Mouse (Mus musculus) CH12.LX (cell line): Measurements from ENCODE around the gene Bcorl1. TPM values are rescaled to one million over a fixed set of nuclear protein-coding genes. Genes with fewer than 3 reads are reported as not detected.

Experiments used
- DNase-seq: peaks from one replicate; pipeline ENCODE4 v3.0.0-alpha.2; 2013; ENCODE audit errors: extremely low read depth
- H3K27ac ChIP-seq: 2 replicates; pipeline ENCODE4 v1.5.1; 2012; ENCODE audit warnings: low read depth, mild to moderate bottlenecking, control low read depth, moderate library complexity; ENCODE audit not compliant: insufficient read depth
- H3K27me3 ChIP-seq: replicated peaks from 2 replicates; pipeline ENCODE3; 2012; ENCODE audit warnings: inconsistent platforms
- H3K36me3 ChIP-seq, 2 experiments: replicated peaks in 1 of 2; 2 replicates each; pipeline versions ENCODE3 to v1.6.1; 2012; ENCODE audit warnings: inconsistent platforms in 1 of 2, low read length in 1 of 2, mild to moderate bottlenecking in 1 of 2, mixed read lengths in 1 of 2, moderate library complexity in 1 of 2; ENCODE audit not compliant: control insufficient read depth in 1 of 2, insufficient read depth in 1 of 2
- H3K4me1 ChIP-seq, 2 experiments: 2 replicates each; pipeline ENCODE4 v1.6.1; 2012; ENCODE audit warnings: inconsistent platforms in 1 of 2, moderate library complexity in 1 of 2; ENCODE audit not compliant: insufficient read depth in 2 of 2, control insufficient read depth in 1 of 2
- H3K4me2 ChIP-seq: 2 replicates; pipeline ENCODE4 v1.6.1; 2012; ENCODE audit warnings: low read depth, mild to moderate bottlenecking, control low read depth; ENCODE audit not compliant: poor library complexity, insufficient read depth, severe bottlenecking
- H3K4me3 ChIP-seq, 3 experiments: fragments of 150-350 bp in 1 of 3; sonication (generic) in 1 of 3; replicated peaks in 1 of 3; 2 replicates each; pipeline versions ENCODE3 to v1.5.1; 2011 to 2012; ENCODE audit warnings: low read depth in 2 of 3, low read length in 2 of 3, mild to moderate bottlenecking in 2 of 3, moderate library complexity in 2 of 3, control low read depth in 1 of 3, improper control_type of control experiment in 1 of 3, inconsistent platforms in 1 of 3, mixed read lengths in 1 of 3; ENCODE audit not compliant: poor library complexity in 1 of 3
- H3K79me2 ChIP-seq: replicated peaks from 2 replicates; pipeline ENCODE4 v1.6.1; 2012; ENCODE audit warnings: mild to moderate bottlenecking, moderate library complexity; ENCODE audit not compliant: control insufficient read depth, poor library complexity, insufficient read depth, severe bottlenecking; ENCODE audit errors: extremely low read depth
- H3K9ac ChIP-seq: 2 replicates; pipeline ENCODE4 v1.6.1; 2012; ENCODE audit warnings: low read depth, mild to moderate bottlenecking, control low read depth, moderate library complexity; ENCODE audit not compliant: insufficient read depth
- H3K9me3 ChIP-seq: replicated peaks from 2 replicates; pipeline ENCODE3; 2012; ENCODE audit warnings: low read length, inconsistent platforms, mixed read lengths
- HCFC1 ChIP-seq: IDR thresholded peaks from 2 replicates; pipeline ENCODE4 v1.6.1; 2012; ENCODE audit warnings: low read depth, mild to moderate bottlenecking, inconsistent platforms, low read length, improper control_type of control experiment
- KAT2A ChIP-seq: IDR thresholded peaks from 2 replicates; pipeline ENCODE4 v1.6.1; 2012; ENCODE audit warnings: low read length, improper control_type of control experiment, inconsistent platforms; ENCODE audit not compliant: insufficient replicate concordance
- MAX ChIP-seq: IDR thresholded peaks from 2 replicates; pipeline ENCODE4 v1.6.1; 2011; ENCODE audit warnings: low read length, improper control_type of control experiment
- NELFE ChIP-seq: IDR thresholded peaks from 2 replicates; pipeline ENCODE4 v1.6.1; 2011; ENCODE audit warnings: low read depth, low read length, improper control_type of control experiment
- PAX5 ChIP-seq: IDR thresholded peaks from 2 replicates; pipeline ENCODE4 v1.6.1; 2012; ENCODE audit warnings: low read length, inconsistent platforms, mixed read lengths
- ZKSCAN1 ChIP-seq: IDR thresholded peaks from 2 replicates; pipeline ENCODE4 v1.6.1; 2012; ENCODE audit warnings: low read depth, inconsistent platforms, low read length, improper control_type of control experiment, borderline replicate concordance
- ZNF384 ChIP-seq: IDR thresholded peaks from 2 replicates; pipeline ENCODE4 v1.6.1; 2012; ENCODE audit warnings: low read depth, low read length, improper control_type of control experiment, inconsistent platforms
- dilution Hi-C: fragments of 300-500 bp; cut with MboI; formaldehyde crosslinking; loops from 2 replicates; pipeline ENCODE4 v1.14.3; 2020; ENCODE audit warnings: low sequenced_read_pairs; ENCODE audit not compliant: extremely low pct_unique_long_range_greater_than_20kb, extremely low pct_ligation_motif_present
- in situ Hi-C: fragments of 300-500 bp; cut with MboI; formaldehyde crosslinking; loops from 3 replicates; pipeline ENCODE4 v1.14.3; 2019; ENCODE audit warnings: low sequenced_read_pairs, low pct_ligation_motif_present, low pct_unique_long_range_greater_than_20kb, mixed read lengths
- polyA plus RNA-seq: library from polyadenylated mRNA; unstranded; fragments of >175 nt; gene quantifications from 2 replicates; pipeline ENCODE4 v1.2.1, GENCODE M21; 2012; ENCODE audit warnings: low read depth; ENCODE audit not compliant: insufficient read length
- total RNA-seq, 2 experiments: library from RNA; depleted of rRNA; stranded (reverse); fragments of 300-350 nt in 1 of 2; fragments of >200 nt in 1 of 2; gene quantifications; 2 replicates each; pipeline ENCODE4 v1.2.3; 2012 to 2014

Gene Bcorl1
- total and polyA plus RNA-seq, 3 experiments, result 0.30 to 2.2 (median 1.9) TPM

- Histone ChIP-seq H3K36me3 (no peaks in the 10 kb centered on the region), H3K4me2 (no peak overlapping the region), H3K9me3 (no peaks in the 10 kb centered on the region), H3K9ac (no peak overlapping the region), H3K4me1 (peaks cover 5 to 15% of the 10 kb centered on the region in 2 experiments), H3K27me3 (no peaks in the 10 kb centered on the region), H3K79me2 (0 out of 2 replicates have a peak, but pooled peaks cover under 1% of the 10 kb centered on the region), H3K4me3 (no peak overlapping the region), H3K27ac (no peak overlapping the region)
- no peak for DNase-seq
- TF ChIP-seq MAX (no peak), ZNF384 (no peak), PAX5 (no peak), KAT2A (no peak), HCFC1 (no peak), ZKSCAN1 (no peak), NELFE (no peak)
- dilution Hi-C loops, result no loop called here
- in situ Hi-C loops, result no loop called here
Observed at GRCm38 (mm10) chrX:48456956-48457355, 115.8 kb downstream of the Bcorl1 start.

Other genes with a start within 250 kb of the Bcorl1 start
- gene Xpnpep2, start 232.6 kb upstream of the Bcorl1 start, total RNA-seq (2012; rRNA removed), result 0.04 and 0.08 TPM in 2 replicates
- 0.05 and 0.09 TPM in 2 replicates for gene Xpnpep2, start 232.6 kb upstream of the Bcorl1 start, total RNA-seq (2014; rRNA removed)
- 0.07 and 0.14 TPM in 2 replicates for gene Xpnpep2, start 232.6 kb upstream of the Bcorl1 start, polyA plus RNA-seq
- 88.9 and 96.3 TPM in 2 replicates for gene Sash3, start 194.9 kb upstream of the Bcorl1 start, total RNA-seq (2012; rRNA removed)
- 138 and 148 TPM in 2 replicates for gene Sash3, start 194.9 kb upstream of the Bcorl1 start, total RNA-seq (2014; rRNA removed)
- gene Sash3, start 194.9 kb upstream of the Bcorl1 start, polyA plus RNA-seq, result 87.6 and 90.9 TPM in 2 replicates
- gene Zdhhc9, start 132.5 kb upstream of the Bcorl1 start, total RNA-seq (2012; rRNA removed), result 3.8 and 4.5 TPM in 2 replicates
- 3.5 and 4.3 TPM in 2 replicates for gene Zdhhc9, start 132.5 kb upstream of the Bcorl1 start, total RNA-seq (2014; rRNA removed)
- 12.3 and 13.9 TPM in 2 replicates for gene Zdhhc9, start 132.5 kb upstream of the Bcorl1 start, polyA plus RNA-seq
- gene Utp14a, start 84.5 kb upstream of the Bcorl1 start, total RNA-seq (2012; rRNA removed), result 29.3 and 36.2 TPM in 2 replicates
- gene Utp14a, start 84.5 kb upstream of the Bcorl1 start, total RNA-seq (2014; rRNA removed), result 44.2 and 52.9 TPM in 2 replicates
- 48.7 and 53.8 TPM in 2 replicates for gene Utp14a, start 84.5 kb upstream of the Bcorl1 start, polyA plus RNA-seq
- 4.8 and 5.3 TPM in 2 replicates for gene Elf4, start 121.8 kb downstream of the Bcorl1 start, total RNA-seq (2012; rRNA removed)
- gene Elf4, start 121.8 kb downstream of the Bcorl1 start, total RNA-seq (2014; rRNA removed), result 0.82 and 1.4 TPM in 2 replicates
- gene Elf4, start 121.8 kb downstream of the Bcorl1 start, polyA plus RNA-seq, result 10.1 and 12.4 TPM in 2 replicates
- 32.7 and 46.3 TPM in 2 replicates for gene Aifm1, start 172.2 kb downstream of the Bcorl1 start, total RNA-seq (2012; rRNA removed)
- 30.3 and 32.0 TPM in 2 replicates for gene Aifm1, start 172.2 kb downstream of the Bcorl1 start, total RNA-seq (2014; rRNA removed)
- gene Aifm1, start 172.2 kb downstream of the Bcorl1 start, polyA plus RNA-seq, result 57.3 and 61.4 TPM in 2 replicates
- gene Rab33a, start 177.9 kb downstream of the Bcorl1 start, total RNA-seq (2012; rRNA removed), result 0.13 TPM in 1 of 2 replicates, not detected in the other
- not detected in 2 replicates for gene Rab33a, start 177.9 kb downstream of the Bcorl1 start, total RNA-seq (2014; rRNA removed)
- not detected in 2 replicates for gene Rab33a, start 177.9 kb downstream of the Bcorl1 start, polyA plus RNA-seq